Mouse (Mus musculus) lung, embryonic 14.5 days (tissue): ENCODE measurements around the gene Slc35a3. TPM values are rescaled to one million over a fixed set of nuclear protein-coding genes. Genes with fewer than 3 reads are reported as not detected.
"Not testable (repeated sequence)": the region's sequence is repeated elsewhere in the genome, so short reads cannot be mapped to it uniquely, and the experiment has no call there.

Experiments
- ATAC-seq: fragments of 200-750 bp; cut with Nextera tagmentation; 2 replicates; pipeline ENCODE4 v1.8.0; 2017; ENCODE audit warnings: mild to moderate bottlenecking, moderate TSS enrichment, moderate library complexity; ENCODE audit not compliant: insufficient read depth
- DNase-seq: peaks from one replicate; pipeline ENCODE4 v3.0.0-alpha.2; 2015
- H3K27ac ChIP-seq: fragments of 300-500 bp; sonication (generic); 2 replicates; pipeline ENCODE4 v1.5.1; 2014; ENCODE audit warnings: low read depth, mild to moderate bottlenecking, moderate library complexity
- H3K27me3 ChIP-seq: fragments of 300-500 bp; sonication (generic); 2 replicates; pipeline ENCODE4 v1.6.1; 2014; ENCODE audit warnings: low read length, control low read depth; ENCODE audit not compliant: insufficient read depth
- H3K36me3 ChIP-seq: fragments of 300-500 bp; sonication (generic); 2 replicates; pipeline ENCODE4 v1.6.1; 2014; ENCODE audit warnings: control low read depth; ENCODE audit not compliant: insufficient read depth
- H3K4me1 ChIP-seq: fragments of 300-500 bp; sonication (generic); 2 replicates; pipeline ENCODE4 v1.6.1; 2014; ENCODE audit warnings: antibody characterized with exemption, control low read depth; ENCODE audit not compliant: insufficient read depth
- H3K4me2 ChIP-seq: fragments of 300-500 bp; sonication (generic); 2 replicates; pipeline ENCODE4 v1.6.1; 2014; ENCODE audit warnings: mild to moderate bottlenecking
- H3K4me3 ChIP-seq: fragments of 300-500 bp; sonication (generic); 2 replicates; pipeline ENCODE4 v1.5.1; 2014; ENCODE audit warnings: low read depth, low read length
- H3K9ac ChIP-seq: fragments of 300-500 bp; sonication (generic); 2 replicates; pipeline ENCODE4 v1.6.1; 2014
- H3K9me3 ChIP-seq: fragments of 300-500 bp; sonication (generic); 2 replicates; pipeline ENCODE4 v1.6.1; 2016; ENCODE audit warnings: low read depth, low read length, control low read depth
- CTCF ChIP-seq: IDR thresholded peaks from 2 replicates; pipeline ENCODE4 v1.5.1; 2016; ENCODE audit warnings: antibody characterized with exemption, low read depth
- WGBS: fragments of 180-500 bp; shearing (Covaris S2); extraction: QIAGEN DNeasy Blood & Tissue Kit; methylation state at CpG from one replicate; pipeline ENCODE4 v1.1.7; 2014; 5-methylcytosine and 5-hydroxymethylcytosine counted together
- polyA plus RNA-seq: library from polyadenylated mRNA; unstranded; fragments of >200 nt; fragmentation: Nextera tagmentation; extraction: Ambion mirVana; gene quantifications from 2 replicates; pipeline ENCODE4 v1.2.1, GENCODE M21; 2014

Gene Slc35a3
- polyA plus RNA-seq, 1 experiment from 2014 or later = 16.1 TPM

DNA sequence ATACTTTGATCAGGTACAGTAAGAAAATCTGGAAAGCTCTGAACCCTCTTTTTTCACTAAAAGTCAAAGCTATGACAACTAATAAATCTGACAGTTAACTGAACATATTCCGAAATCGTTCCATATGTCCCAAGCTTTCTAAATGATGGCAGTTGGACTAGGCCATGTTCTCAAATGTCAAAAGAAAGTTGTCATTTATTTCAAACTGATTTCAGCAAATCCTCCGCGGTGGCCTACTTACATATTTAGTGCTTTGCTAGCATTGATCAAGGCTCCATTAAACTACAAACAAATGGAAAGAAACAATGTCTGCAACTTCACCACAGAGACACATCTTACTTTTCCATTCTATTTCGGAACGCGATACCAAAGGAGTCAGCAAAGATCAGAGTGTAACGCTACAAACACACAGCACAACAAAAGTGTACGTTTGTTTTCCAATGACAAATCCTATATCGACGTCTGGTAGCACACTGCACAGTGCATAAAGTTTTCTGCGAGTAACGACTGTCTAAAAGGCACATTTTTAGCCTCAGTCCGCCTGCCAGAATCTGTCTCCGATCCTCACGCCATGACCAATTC lies 51.3 kb downstream of the Slc35a3 start:
- 3% methylated on average over 16 of the region's 16 CpGs for WGBS

DNA sequence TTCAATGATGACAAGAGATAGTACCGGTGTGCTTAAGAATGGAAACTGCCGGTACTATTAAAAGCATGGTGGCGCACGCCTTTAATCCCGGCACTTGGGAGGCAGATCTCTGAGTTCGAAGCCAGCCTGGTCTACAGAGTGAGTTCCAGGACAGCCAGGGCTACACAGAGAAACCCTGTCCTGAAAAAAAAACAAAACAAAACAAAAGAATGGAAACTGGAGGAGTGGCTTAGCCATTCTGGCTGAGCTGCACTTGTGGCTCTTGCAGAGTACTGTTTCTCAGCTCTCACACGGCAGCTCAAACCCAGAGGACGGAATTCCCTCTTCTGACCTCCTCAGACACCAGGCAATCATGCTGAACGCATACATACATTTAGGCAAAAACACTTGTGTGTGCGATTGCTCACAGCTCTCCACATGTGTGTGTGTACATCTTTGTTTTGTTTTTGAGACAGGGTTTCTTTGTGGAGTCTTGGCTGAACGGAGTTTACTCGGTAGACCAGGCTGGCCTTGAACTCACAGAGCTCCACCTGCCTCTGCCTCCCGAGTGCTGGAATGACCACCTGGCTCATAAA lies 52.7 kb downstream of the Slc35a3 start:
- no peak overlapping the region for H3K9ac ChIP-seq
- WGBS = 76% methylated on average over 13 of the region's 13 CpGs
- no peak overlapping the region for H3K4me3 ChIP-seq
- ATAC-seq (no peak), DNase-seq (no peak)
- no peaks in the 10 kb centered on the region for H3K4me1 ChIP-seq
- no peak for TF ChIP-seq CTCF
- no peak overlapping the region for H3K27ac ChIP-seq
- no peaks in the 10 kb centered on the region for H3K9me3 ChIP-seq
- H3K4me2 ChIP-seq = peak overlapping the region; percentile 18; the same call in 1 of the 2 replicates
- H3K27me3 ChIP-seq = no peaks in the 10 kb centered on the region
- no peaks in the 10 kb centered on the region for H3K36me3 ChIP-seq

More for the DNA sequence above, 51.3 kb downstream of the Slc35a3 start:
- peak overlapping the region; percentile 94 for H3K9ac ChIP-seq
- peak overlapping the region; percentile 79 for H3K4me2 ChIP-seq
- H3K36me3 ChIP-seq = no peaks in the 10 kb centered on the region
- ATAC-seq (no peak), DNase-seq (peak; percentile 43)
- no peaks in the 10 kb centered on the region for H3K9me3 ChIP-seq
- peak overlapping the region; percentile 96 for H3K4me3 ChIP-seq
- H3K27me3 ChIP-seq = no peaks in the 10 kb centered on the region
- TF ChIP-seq CTCF = no peak
- peak overlapping the region; percentile 96 for H3K27ac ChIP-seq
- no peaks in the 10 kb centered on the region for H3K4me1 ChIP-seq

DNA sequence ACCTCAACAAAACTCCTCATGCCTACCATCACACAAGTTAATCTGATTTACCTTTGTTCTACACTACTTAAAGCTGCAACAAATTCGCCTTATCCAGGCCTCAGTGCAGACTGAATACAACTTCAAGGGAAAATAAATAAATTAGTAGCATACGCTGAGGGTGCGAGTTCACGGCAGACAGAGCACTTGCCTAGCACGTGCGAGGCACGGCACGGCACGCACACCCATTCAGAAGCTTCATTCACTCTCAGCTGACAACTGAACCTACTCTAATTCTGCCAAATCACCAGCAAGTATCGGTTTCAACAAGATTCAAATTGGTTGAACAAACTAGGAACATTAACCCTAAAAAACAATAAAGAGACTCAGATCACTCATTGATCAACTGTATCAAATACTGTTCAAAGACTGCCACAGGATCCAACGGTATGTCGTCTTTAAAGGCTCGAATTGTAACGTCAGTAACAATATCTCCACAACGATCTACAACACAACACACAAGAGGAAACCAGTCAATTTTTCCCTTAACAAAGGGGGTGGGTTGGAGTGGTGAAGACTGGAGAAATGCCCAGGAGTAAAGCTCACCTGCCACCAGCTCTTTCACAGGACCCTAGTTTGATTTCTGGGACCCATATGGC lies 53.6 kb downstream of the Slc35a3 start:
- H3K4me1 ChIP-seq = no peaks in the 10 kb centered on the region
- whole genome bisulfite sequencing = 75% methylated on average over 15 of the region's 15 CpGs

DNA sequence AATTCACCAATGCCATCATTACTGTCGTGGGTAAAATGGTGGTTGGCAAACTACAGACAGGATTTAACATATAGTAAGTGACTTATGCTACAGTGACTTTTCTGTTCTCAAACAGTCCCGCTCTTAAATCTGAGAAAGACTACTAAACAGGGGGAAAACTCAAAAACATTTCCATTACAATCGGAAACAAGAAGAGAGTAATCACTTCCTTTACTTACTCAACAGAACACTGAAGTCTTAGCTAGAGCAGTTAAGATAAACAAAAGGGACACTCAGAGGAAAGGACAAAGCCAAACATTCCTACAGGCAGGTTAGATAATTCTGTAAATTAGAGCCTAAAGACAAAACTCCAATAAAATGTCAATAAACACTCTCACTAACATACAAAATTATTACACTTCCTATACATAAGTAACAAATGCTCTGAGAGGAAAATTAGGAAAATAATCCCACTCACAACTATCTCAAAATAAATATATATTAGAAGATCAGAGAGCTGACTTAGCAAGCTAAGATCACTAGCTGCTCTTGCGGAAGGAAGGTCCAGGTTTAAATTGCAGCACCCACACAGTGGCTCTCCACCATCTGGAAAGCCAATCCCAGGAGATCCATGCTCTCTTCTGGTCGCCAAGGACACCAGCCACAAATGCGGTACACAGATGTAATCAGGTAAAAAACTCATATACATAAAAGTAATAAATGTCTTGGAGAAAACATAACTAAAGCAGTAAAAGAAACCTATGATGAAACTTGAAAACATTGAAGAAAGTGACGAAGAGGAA lies 56.3 kb downstream of the Slc35a3 start:
- Histone ChIP-seq H3K27me3 (no peaks in the 10 kb centered on the region), H3K4me1 (no peaks in the 10 kb centered on the region), H3K4me3 (no peak overlapping the region), H3K27ac (no peak overlapping the region), H3K9me3 (no peaks in the 10 kb centered on the region), H3K36me3 (no peaks in the 10 kb centered on the region), H3K9ac (no peak overlapping the region), H3K4me2 (no peak overlapping the region)
- TF ChIP-seq CTCF = no peak
- ATAC-seq (no peak), DNase-seq (no peak)
- WGBS = 64% methylated on average over 7 of the region's 7 CpGs

More for the DNA sequence above, 53.6 kb downstream of the Slc35a3 start:
- ATAC-seq = no peak
- no peak for DNase-seq
- Histone ChIP-seq H3K4me3 (no peak overlapping the region), H3K27ac (no peak overlapping the region), H3K27me3 (no peaks in the 10 kb centered on the region), H3K9ac (no peak overlapping the region), H3K36me3 (no peaks in the 10 kb centered on the region), H3K4me2 (no peak overlapping the region), H3K9me3 (no peaks in the 10 kb centered on the region)
- TF ChIP-seq CTCF = no peak

DNA sequence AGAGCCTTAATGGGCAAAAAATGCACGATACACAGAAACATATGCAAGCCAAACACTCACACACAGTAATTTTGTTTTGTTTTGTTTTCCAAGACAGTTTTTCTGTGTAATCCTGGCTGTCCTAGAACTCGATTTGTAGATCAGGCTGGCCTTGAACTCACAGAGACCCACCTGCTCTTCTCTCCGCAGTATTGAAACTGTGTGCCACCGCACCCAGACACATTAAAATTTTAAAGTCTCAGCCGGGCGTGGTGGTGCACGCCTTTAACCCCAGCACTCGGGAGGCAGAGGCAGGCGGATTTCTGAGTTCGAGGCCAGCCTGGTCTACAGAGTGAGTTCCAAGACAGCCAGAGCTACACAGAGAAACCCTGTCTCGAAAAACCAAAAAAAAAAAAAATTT lies 58.6 kb downstream of the Slc35a3 start:
- not testable (repeated sequence) for H3K4me2 ChIP-seq, ATAC-seq, H3K36me3 ChIP-seq, DNase-seq, H3K4me3 ChIP-seq, H3K9me3 ChIP-seq, H3K27me3 ChIP-seq, H3K9ac ChIP-seq, H3K4me1 ChIP-seq, H3K27ac ChIP-seq
- 89% methylated on average over 11 of the region's 11 CpGs for WGBS

DNA sequence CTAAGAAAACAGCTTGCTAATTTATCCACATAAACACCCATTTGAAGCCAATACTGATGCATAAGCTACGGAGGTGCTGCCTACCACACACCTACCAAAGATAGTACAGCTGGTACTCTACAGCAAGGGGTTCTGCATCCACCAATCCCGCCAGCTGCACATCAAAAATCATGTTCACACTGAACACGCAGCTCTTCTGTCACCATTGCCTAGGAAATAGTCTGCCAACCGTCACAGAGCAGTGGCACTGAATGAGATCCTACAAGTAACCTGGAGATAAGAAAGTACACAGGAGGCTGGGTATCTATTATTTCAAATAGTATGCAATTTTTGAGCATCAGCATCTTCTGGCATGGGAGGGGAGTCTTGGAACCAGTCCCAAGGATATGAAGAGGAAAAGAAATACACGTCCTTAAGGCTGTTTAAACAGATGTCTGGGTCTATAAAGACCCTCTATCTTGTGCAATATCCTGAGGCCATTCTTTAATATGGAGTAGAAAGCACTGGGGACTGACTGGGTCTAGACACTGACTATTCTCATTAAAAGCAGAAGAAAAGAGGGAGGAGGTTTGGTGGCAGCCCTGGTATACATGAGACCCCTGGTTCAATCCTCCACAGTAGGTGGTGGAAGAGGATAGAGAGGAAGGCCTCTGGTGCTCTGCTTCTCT lies 59.2 kb downstream of the Slc35a3 start:
- no peaks in the 10 kb centered on the region for H3K4me1 ChIP-seq
- no peak for TF ChIP-seq CTCF
- H3K9me3 ChIP-seq = no peaks in the 10 kb centered on the region
- H3K36me3 ChIP-seq = peaks cover 11% of the 10 kb centered on the region; the same call in 1 of the 2 replicates
- H3K27ac ChIP-seq = no peak overlapping the region
- ATAC-seq (no peak), DNase-seq (no peak)
- H3K4me3 ChIP-seq = no peak overlapping the region
- WGBS = 63% methylated on average over 5 of the region's 5 CpGs
- H3K9ac ChIP-seq = no peak overlapping the region
- H3K4me2 ChIP-seq = no peak overlapping the region
- H3K27me3 ChIP-seq = no peaks in the 10 kb centered on the region
